Mouse (Mus musculus) bone marrow, adult 2 months (tissue): Measurements from ENCODE around the gene Dennd1a. TPM values are rescaled to one million over a fixed set of nuclear protein-coding genes. Genes with fewer than 3 reads are reported as not detected.

Source experiments
- H3K27ac ChIP-seq: fragments of 200-500 bp; 2 replicates; pipeline ENCODE4 v1.5.1; 2012; ENCODE audit warnings: low read depth, mild to moderate bottlenecking, control low read depth, inconsistent platforms, low read length; ENCODE audit not compliant: control insufficient read depth, poor library complexity, insufficient read depth
- H3K4me1 ChIP-seq: fragments of 200-500 bp; 2 replicates; pipeline ENCODE4 v1.6.1; 2011; ENCODE audit warnings: low read length; ENCODE audit not compliant: control insufficient read depth, insufficient read depth
- H3K4me3 ChIP-seq: fragments of 200-500 bp; replicated peaks from 2 replicates; pipeline ENCODE3; 2011; ENCODE audit warnings: mild to moderate bottlenecking, low read depth, low read length, control low read depth; ENCODE audit not compliant: control insufficient read depth
- CTCF ChIP-seq: fragments of 200-500 bp; IDR thresholded peaks from 2 replicates; pipeline ENCODE4 v1.5.1; 2011; ENCODE audit warnings: low read length, control low read depth; ENCODE audit not compliant: control insufficient read depth, insufficient read depth
- POLR2A ChIP-seq: fragments of 200-500 bp; IDR thresholded peaks from 2 replicates; pipeline ENCODE4 v1.6.1; 2011; ENCODE audit warnings: low read depth, mild to moderate bottlenecking, control low read depth, low read length, borderline replicate concordance; ENCODE audit not compliant: control insufficient read depth
- WGBS: fragments of 180-500 bp; shearing (Covaris S2); methylation state at CpG from one replicate; pipeline ENCODE4 v1.1.7; 2018; 5-methylcytosine and 5-hydroxymethylcytosine counted together
- polyA plus RNA-seq: library from polyadenylated mRNA; stranded (reverse); fragments of >200 nt; gene quantifications from 2 replicates; pipeline ENCODE4 v1.2.4, GENCODE M21; 2011; ENCODE audit warnings: low replicate concordance; ENCODE audit not compliant: missing spikeins, insufficient read depth, insufficient read length

The Dennd1a gene
- polyA plus RNA-seq, 1 experiment, result 22.9 TPM

DNA sequence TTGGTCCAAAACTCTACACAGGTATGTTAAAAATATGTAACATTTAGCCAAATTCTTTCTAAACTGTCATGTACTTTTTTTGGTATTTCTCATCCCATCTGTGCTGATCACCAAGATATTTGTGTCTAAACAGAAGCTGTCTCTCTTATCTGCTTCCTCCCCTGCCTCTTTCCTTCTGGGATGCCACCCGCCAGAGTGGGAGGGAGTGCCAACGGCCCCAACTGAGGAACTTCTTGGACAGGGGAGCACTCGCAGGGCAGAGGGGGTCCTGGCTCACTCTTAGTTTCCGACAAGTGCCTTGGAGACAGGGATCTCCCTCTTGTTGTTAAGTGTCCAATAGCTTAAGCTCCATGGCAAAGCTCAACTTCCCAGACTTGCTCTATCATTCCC lies 263.5 kb downstream of the Dennd1a start:
- Histone ChIP-seq H3K27ac (no peak overlapping the region), H3K4me3 (no peak overlapping the region), H3K4me1 (no peaks in the 10 kb centered on the region)
- no peak for TF ChIP-seq CTCF
- TF ChIP-seq POLR2A, result no peak
- 70% methylated on average over 4 of the region's 4 CpGs for WGBS

- H3K4me1 ChIP-seq, result no peaks in the 10 kb centered on the region
- H3K27ac ChIP-seq, result no peak overlapping the region
- TF ChIP-seq CTCF, result no peak
- no peak for TF ChIP-seq POLR2A
- WGBS, result 76% methylated on average over 9 of the region's 9 CpGs
- H3K4me3 ChIP-seq, result no peak overlapping the region
Measured at GRCm38 (mm10) chr2:38023054-38023740, 264.0 kb downstream of the Dennd1a start.

- Histone ChIP-seq H3K27ac (no peak overlapping the region), H3K4me3 (no peak overlapping the region), H3K4me1 (no peaks in the 10 kb centered on the region)
- TF ChIP-seq CTCF (no peak), POLR2A (no peak)
- WGBS, result 95% methylated on average over 9 of the region's 9 CpGs
Measured at GRCm38 (mm10) chr2:38021166-38021565, 266.0 kb downstream of the Dennd1a start.

- TF ChIP-seq POLR2A, result no peak
- H3K4me1 ChIP-seq, result no peaks in the 10 kb centered on the region
- 77% methylated on average over 1 of the region's 1 CpGs for WGBS
- no peak overlapping the region for H3K27ac ChIP-seq
- H3K4me3 ChIP-seq, result no peak overlapping the region
Measured at GRCm38 (mm10) chr2:38014702-38015101, 272.5 kb downstream of the Dennd1a start.

- Histone ChIP-seq H3K4me3 (no peak overlapping the region), H3K27ac (no peak overlapping the region), H3K4me1 (no peaks in the 10 kb centered on the region)
- 57% methylated on average over 5 of the region's 5 CpGs for WGBS
- TF ChIP-seq POLR2A, result no peak
Measured at GRCm38 (mm10) chr2:38013839-38014365, 273.3 kb downstream of the Dennd1a start.

- WGBS, result 89% methylated on average over 1 of the region's 1 CpGs
- no peak overlapping the region for H3K4me3 ChIP-seq
- H3K27ac ChIP-seq, result no peak overlapping the region
- H3K4me1 ChIP-seq, result no peaks in the 10 kb centered on the region; the same call in 1 of the 2 replicates
- TF ChIP-seq CTCF, result no peak
- no peak for TF ChIP-seq POLR2A
Measured at GRCm38 (mm10) chr2:38007238-38007637, 280.0 kb downstream of the Dennd1a start.

DNA sequence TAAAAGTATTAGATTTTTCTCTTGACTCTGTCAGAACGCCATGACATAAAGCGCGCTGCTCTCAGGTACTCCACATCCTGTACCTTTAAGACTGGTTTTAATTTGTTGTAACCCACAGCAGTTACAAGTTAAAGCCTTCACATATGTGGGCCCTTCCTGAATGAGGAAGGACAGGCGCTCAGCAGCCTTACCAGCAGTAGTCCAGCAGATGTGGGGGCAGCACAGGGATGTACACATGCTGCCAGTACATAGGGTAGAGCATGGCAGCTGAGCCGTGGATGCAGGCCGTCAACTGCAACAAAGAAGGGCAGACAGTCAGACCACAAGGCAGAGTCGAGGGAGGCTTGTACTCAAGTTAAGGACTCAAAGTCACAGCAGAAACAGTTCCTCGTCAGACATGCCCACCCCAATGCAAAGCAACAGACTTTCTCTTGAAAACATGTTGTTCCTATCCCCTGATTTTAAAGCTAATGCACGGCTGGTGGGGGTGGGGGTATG lies 284.0 kb downstream of the Dennd1a start:
- TF ChIP-seq CTCF, result no peak
- no peak for TF ChIP-seq POLR2A
- 87% methylated on average over 9 of the region's 9 CpGs for WGBS
- H3K4me3 ChIP-seq, result no peak overlapping the region
- H3K4me1 ChIP-seq, result no peaks in the 10 kb centered on the region; the same call in 1 of the 2 replicates
- H3K27ac ChIP-seq, result no peak overlapping the region

- Histone ChIP-seq H3K27ac (no peak overlapping the region), H3K4me1 (no peaks in the 10 kb centered on the region; the same call in 1 of the 2 replicates), H3K4me3 (no peak overlapping the region)
- 69% methylated on average over 1 of the region's 1 CpGs for WGBS
- TF ChIP-seq POLR2A (no peak), CTCF (no peak)
Measured at GRCm38 (mm10) chr2:38001004-38001403, 286.2 kb downstream of the Dennd1a start.
